Comparison of ENCODE assay signal across 15 mouse cellular contexts in genomic region chr11:19265672-19265972, GRCm38 (mm10).
"Had no signal": no experiment of that assay in that cellular context is flagged by ENCODE, and none has a peak within 500 bp of the region (broad histone marks: within the 10 kb centered on the region; RNA-seq: fewer than 3 reads in every experiment).

No protein-coding gene starts in this region.

- H3K9ac ChIP-seq: limb, embryonic 13.5 days; liver, embryonic 15.5 days; lung, embryonic 15.5 days; midbrain, embryonic 13.5 days; neural tube, embryonic 12.5 days had no signal

- H3K9me3 ChIP-seq: limb, embryonic 13.5 days; liver, embryonic 15.5 days; lung, embryonic 15.5 days; midbrain, embryonic 13.5 days; neural tube, embryonic 12.5 days had no signal

- H3K27me3 ChIP-seq: liver, embryonic 15.5 days; lung, embryonic 15.5 days; midbrain, embryonic 13.5 days; neural tube, embryonic 12.5 days had no signal

- H3K36me3 ChIP-seq: limb, embryonic 13.5 days; liver, embryonic 15.5 days; lung, embryonic 15.5 days; midbrain, embryonic 13.5 days; neural tube, embryonic 12.5 days had no signal

- H3K4me2 ChIP-seq: limb, embryonic 13.5 days; liver, embryonic 11.5 days; liver, embryonic 15.5 days; lung, embryonic 15.5 days; midbrain, embryonic 13.5 days; neural tube, embryonic 12.5 days had no signal

- DNase-seq: kidney, adult 18-20 months; kidney, postnatal 10 days; kidney, postnatal 4 days; lung, postnatal 14 days; spleen, adult 18-20 months; thymus, adult 18-20 months; thymus, postnatal 14 days had no signal

- H3K27ac ChIP-seq: layer of hippocampus, adult 2 months; limb, embryonic 13.5 days; liver, embryonic 15.5 days; lung, embryonic 15.5 days; midbrain, embryonic 13.5 days; neural tube, embryonic 12.5 days had no signal

- H3K4me3 ChIP-seq: layer of hippocampus, adult 2 months; limb, embryonic 13.5 days; liver, embryonic 15.5 days; lung, embryonic 15.5 days; midbrain, embryonic 13.5 days; myocyte; neural tube, embryonic 12.5 days had no signal

- H3K4me1 ChIP-seq: liver, embryonic 15.5 days; lung, embryonic 15.5 days; neural tube, embryonic 12.5 days had no signal
